ENCODE assay signal across 9 mouse cellular contexts in the genomic region with DNA sequence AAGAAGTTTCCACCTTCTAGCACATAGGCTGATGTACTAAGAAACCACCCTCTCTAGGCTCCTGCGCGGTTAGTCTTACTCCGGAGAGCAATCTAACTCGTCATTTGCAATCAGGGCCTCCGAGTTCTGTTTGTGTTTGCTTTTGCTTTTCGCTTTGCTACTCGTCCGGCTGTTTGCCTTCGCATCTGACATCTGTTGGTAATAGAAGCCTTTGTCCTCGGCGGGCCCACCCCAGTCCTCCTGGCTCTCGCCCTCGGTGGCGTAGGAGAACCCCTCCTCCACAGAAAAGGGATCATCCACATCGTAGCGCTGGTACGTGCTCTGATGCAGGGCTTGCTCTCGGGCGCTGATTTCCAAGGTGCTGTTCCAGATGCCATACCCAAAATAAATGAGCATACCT. TPM values are rescaled to one million over a fixed set of nuclear protein-coding genes. Genes with fewer than 3 reads are reported as not detected.
DNase-seq lines count a peak whose midpoint lies in the region; ATAC-seq and TF ChIP-seq lines count a peak whose summit lies in the region.
"Had no signal": no experiment of that assay in that cellular context is flagged by ENCODE, and none has a peak within 500 bp of the region (broad histone marks: within the 10 kb centered on the region; RNA-seq: fewer than 3 reads in every experiment).

No protein-coding gene starts in this region.

- no peak for DNase-seq in heart, postnatal 0 days (ENCODE audit: low spot score)
- DNase-seq in heart, adult 8-10 months (ENCODE audit: low spot score): no peak
- DNase-seq in embryo, embryonic 10 days (ENCODE audit: low spot score): peak; percentile 41
- peak; percentile 29 for DNase-seq in gastrocnemius, postnatal 10 days
- peak; percentile 88 for DNase-seq in midbrain, embryonic 11.5 days (ENCODE audit: low spot score, missing footprints)
- DNase-seq in adrenal gland, adult 8-10 months: no peak
- no peak for DNase-seq in adrenal gland, adult (ENCODE audit: inconsistent age in 2 of 2, low spot score in 1 of 2)
- no peak for DNase-seq in thymus, postnatal 36 days

- H3K4me1 ChIP-seq in heart, postnatal 0 days (ENCODE audit: control insufficient read depth, insufficient read depth): no peaks in the 10 kb centered on the region
- peaks cover 6% of the 10 kb centered on the region; the same call in 1 of the 2 replicates for H3K4me1 ChIP-seq in midbrain, embryonic 11.5 days (ENCODE audit: control insufficient read depth, insufficient read depth, low read length)

- H3K4me3 ChIP-seq in heart, postnatal 0 days (ENCODE audit: low read depth, low read length): peak overlapping the region; percentile 2; the same call in 1 of the 2 replicates
- H3K4me3 ChIP-seq in midbrain, embryonic 11.5 days (ENCODE audit: low read depth, low read length): no peak overlapping the region

- no peak for ATAC-seq in heart, postnatal 0 days (ENCODE audit: insufficient read depth, low read depth)
- peak; percentile 77 for ATAC-seq in midbrain, embryonic 11.5 days (ENCODE audit: low FRiP score)

- H3K36me3 ChIP-seq in heart, postnatal 0 days (replicated peaks; ENCODE audit: control insufficient read depth, insufficient read depth, low read length): no peaks in the 10 kb centered on the region
- no peaks in the 10 kb centered on the region for H3K36me3 ChIP-seq in midbrain, embryonic 11.5 days (ENCODE audit: control insufficient read depth, insufficient read depth, low read length)

- WGBS in heart, postnatal 0 days: 27% methylated on average over 19 of the region's 19 CpGs
- 9% methylated on average over 19 of the region's 19 CpGs for WGBS in midbrain, embryonic 11.5 days

- H3K27ac ChIP-seq in heart, postnatal 0 days (ENCODE audit: low read depth): no peak overlapping the region
- no peak overlapping the region for H3K27ac ChIP-seq in midbrain, embryonic 11.5 days (ENCODE audit: low read depth, low read length)

- H3K4me2 ChIP-seq in heart, postnatal 0 days (ENCODE audit: low read depth, low read length): peak overlapping the region; percentile 38; the same call in 1 of the 2 replicates
- H3K4me2 ChIP-seq in midbrain, embryonic 11.5 days: peak overlapping the region; percentile 27; the same call in 1 of the 2 replicates

- H3K9me3 ChIP-seq in heart, postnatal 0 days (replicated peaks; ENCODE audit: control insufficient read depth, low read length): no peaks in the 10 kb centered on the region
- no peaks in the 10 kb centered on the region for H3K9me3 ChIP-seq in midbrain, embryonic 11.5 days (ENCODE audit: control insufficient read depth, low read length)

- TF ChIP-seq CTCF in heart, postnatal 0 days (IDR thresholded peaks at IDR 0.05; ENCODE audit: low read depth): no peak

- no peaks in the 10 kb centered on the region for H3K27me3 ChIP-seq in heart, postnatal 0 days (ENCODE audit: control insufficient read depth, insufficient read depth, low read length)
- no peaks in the 10 kb centered on the region for H3K27me3 ChIP-seq in midbrain, embryonic 11.5 days (ENCODE audit: control insufficient read depth, insufficient read depth, low read length)
- H3K27me3 ChIP-seq: CH12.LX had no signal

- no peak for TF ChIP-seq EP300 in heart, postnatal 0 days (IDR thresholded peaks at IDR 0.05; ENCODE audit: low read depth)

- no peak overlapping the region for H3K9ac ChIP-seq in heart, postnatal 0 days (replicated peaks; ENCODE audit: low read depth, low read length)
- 0 out of 2 replicates have a peak overlapping the region, but pooled peaks have one; percentile 28 for H3K9ac ChIP-seq in midbrain, embryonic 11.5 days (ENCODE audit: low read length)

RNA-seq across cellular contexts. Expression of gene Cldn11, which starts 59.3 kb away (rescaled TPM):
- total RNA-seq in heart, postnatal 0 days (2014; rRNA removed; ENCODE audit: low replicate concordance): 5.6 and 9.3 TPM in 2 replicates
- 4.8 and 6.0 TPM in 2 replicates for polyA plus RNA-seq in heart, postnatal 0 days (2015; fragmentation: Nextera tagmentation; extraction: Ambion mirVana)
- under 1 TPM; 0.37 to 0.47 (median 0.42) TPM for total RNA-seq in heart, adult 8-10 months (2022)
- total RNA-seq in gastrocnemius, postnatal 10 days (2021): 1 to 10 TPM in 1 of 2 experiments, under 1 TPM in 1; 0.95 to 2.0 TPM
- 8.7 and 9.6 TPM in 2 replicates for polyA plus RNA-seq in midbrain, embryonic 11.5 days (2014; fragmentation: Nextera tagmentation; extraction: Ambion mirVana)
- total RNA-seq in adrenal gland, adult 8-10 months (2022): 10 to 100 TPM; 10.9 to 32.1 (median 18.4) TPM
- total RNA-seq: CH12.LX had no signal

Comparison
In these comparisons a context has a peak if more than half of its experiments do, and no peak if none do; other contexts are left out.
1. DNase-seq: peak in embryo, embryonic 10 days (single experiment), gastrocnemius, postnatal 10 days (single experiment) and midbrain, embryonic 11.5 days (single experiment); none in heart, postnatal 0 days (single experiment), heart, adult 8-10 months (single experiment), adrenal gland, adult 8-10 months (single experiment), adrenal gland, adult (0 of 2) and thymus, postnatal 36 days (0 of 2).